Mouse (Mus musculus): Measurements from ENCODE around the gene Plekhg1. TPM values are rescaled to one million over a fixed set of nuclear protein-coding genes. Genes with fewer than 3 reads are reported as not detected.

The Plekhg1 gene
- polyA plus RNA-seq, 1 experiment from 2014 or later = 16.4 TPM

DNA sequence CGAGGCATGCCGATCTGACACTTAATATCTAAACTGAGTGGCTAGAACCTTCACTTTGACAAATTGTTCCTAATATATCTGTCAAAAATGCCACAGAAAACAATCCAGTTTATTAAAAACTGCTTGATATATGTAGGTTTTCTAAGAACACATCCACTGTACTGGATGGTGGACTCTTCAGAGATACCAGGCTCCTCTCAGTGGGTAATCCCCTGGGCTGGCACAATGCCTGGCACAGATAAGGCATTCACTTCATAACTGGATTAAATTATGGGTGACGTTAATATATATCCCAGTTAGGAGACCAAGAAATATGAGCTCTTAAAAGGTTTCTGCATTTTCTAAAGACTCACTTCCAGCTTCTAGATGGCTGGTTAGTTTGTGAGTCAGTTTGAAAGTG lies 53.7 kb downstream of the Plekhg1 start:
- Histone ChIP-seq H3K9me3 (ENCODE audit: control insufficient read depth, low read depth, low read length) (no peaks in the 10 kb centered on the region), H3K4me1 (ENCODE audit: control insufficient read depth, insufficient read depth, low read length) (no peaks in the 10 kb centered on the region), H3K4me3 (ENCODE audit: low read depth, low read length) (no peak overlapping the region), H3K36me3 (ENCODE audit: control insufficient read depth, insufficient read depth, low read length) (no peaks in the 10 kb centered on the region), H3K9ac (replicated peaks; ENCODE audit: low read depth, low read length) (no peak overlapping the region), H3K27ac (ENCODE audit: low read length) (no peak overlapping the region), H3K4me2 (replicated peaks; ENCODE audit: low read depth, low read length) (no peak overlapping the region), H3K27me3 (ENCODE audit: control insufficient read depth, insufficient read depth, low read length) (no peaks in the 10 kb centered on the region)
- ATAC-seq (ENCODE audit: insufficient number of reproducible peaks, insufficient read depth, low FRiP score, low read depth) = no peak; the same call in 1 of the 2 replicates
- 47% methylated on average over 3 of the region's 3 CpGs for WGBS

GRCm38 (mm10) chr10:3799455-3799854 lies 59.3 kb downstream of the Plekhg1 start:
- H3K27ac ChIP-seq (ENCODE audit: low read length) = no peak overlapping the region
- ATAC-seq (ENCODE audit: insufficient number of reproducible peaks, insufficient read depth, low FRiP score, low read depth) = no peak
- no peak overlapping the region for H3K4me3 ChIP-seq (ENCODE audit: low read depth, low read length)
- no peaks in the 10 kb centered on the region for H3K4me1 ChIP-seq (ENCODE audit: control insufficient read depth, insufficient read depth, low read length)
- no peak overlapping the region for H3K9ac ChIP-seq (replicated peaks; ENCODE audit: low read depth, low read length)
- H3K27me3 ChIP-seq (ENCODE audit: control insufficient read depth, insufficient read depth, low read length) = no peaks in the 10 kb centered on the region
- no peaks in the 10 kb centered on the region for H3K9me3 ChIP-seq (ENCODE audit: control insufficient read depth, low read depth, low read length)
- no peak overlapping the region for H3K4me2 ChIP-seq (replicated peaks; ENCODE audit: low read depth, low read length)
- H3K36me3 ChIP-seq (ENCODE audit: control insufficient read depth, insufficient read depth, low read length) = no peaks in the 10 kb centered on the region

- Histone ChIP-seq H3K4me3 (ENCODE audit: low read depth, low read length) (no peak overlapping the region), H3K36me3 (ENCODE audit: control insufficient read depth, insufficient read depth, low read length) (no peaks in the 10 kb centered on the region), H3K9ac (replicated peaks; ENCODE audit: low read depth, low read length) (no peak overlapping the region), H3K27me3 (ENCODE audit: control insufficient read depth, insufficient read depth, low read length) (no peaks in the 10 kb centered on the region), H3K27ac (ENCODE audit: low read length) (no peak overlapping the region), H3K9me3 (ENCODE audit: control insufficient read depth, low read depth, low read length) (no peaks in the 10 kb centered on the region), H3K4me1 (ENCODE audit: control insufficient read depth, insufficient read depth, low read length) (no peaks in the 10 kb centered on the region), H3K4me2 (replicated peaks; ENCODE audit: low read depth, low read length) (no peak overlapping the region)
- WGBS = 76% methylated on average over 6 of the region's 6 CpGs
- ATAC-seq (ENCODE audit: insufficient number of reproducible peaks, insufficient read depth, low FRiP score, low read depth) = no peak
Measured at GRCm38 (mm10) chr10:3801254-3801653, 61.1 kb downstream of the Plekhg1 start.

DNA sequence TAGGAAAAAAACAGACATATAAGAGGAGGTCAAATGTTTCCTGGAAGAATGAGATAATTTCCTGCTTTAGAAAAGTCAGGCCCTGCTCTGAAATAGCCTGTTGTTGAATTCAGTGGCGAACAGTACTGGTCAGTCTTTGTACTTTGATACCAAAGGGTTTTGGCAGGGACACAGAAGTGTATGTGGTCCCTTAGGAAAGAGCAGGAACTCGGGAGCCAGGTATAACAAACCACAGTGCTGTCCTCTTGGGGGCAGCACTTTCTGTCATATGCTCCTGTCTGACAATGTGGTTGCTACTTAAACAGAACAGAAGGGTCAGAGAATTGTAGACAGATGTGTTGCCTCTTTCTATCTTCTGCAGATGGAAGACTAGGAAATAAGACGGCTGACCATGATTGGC lies 65.2 kb downstream of the Plekhg1 start:
- Histone ChIP-seq H3K36me3 (ENCODE audit: control insufficient read depth, insufficient read depth, low read length) (no peaks in the 10 kb centered on the region), H3K9ac (replicated peaks; ENCODE audit: low read depth, low read length) (no peak overlapping the region), H3K27me3 (ENCODE audit: control insufficient read depth, insufficient read depth, low read length) (no peaks in the 10 kb centered on the region), H3K4me2 (replicated peaks; ENCODE audit: low read depth, low read length) (no peak overlapping the region), H3K27ac (ENCODE audit: low read length) (no peak overlapping the region), H3K4me3 (ENCODE audit: low read depth, low read length) (no peak overlapping the region), H3K4me1 (ENCODE audit: control insufficient read depth, insufficient read depth, low read length) (no peaks in the 10 kb centered on the region), H3K9me3 (ENCODE audit: control insufficient read depth, low read depth, low read length) (no peaks in the 10 kb centered on the region)
- ATAC-seq (ENCODE audit: insufficient number of reproducible peaks, insufficient read depth, low FRiP score, low read depth) = no peak
- 46% methylated on average over 3 of the region's 3 CpGs for WGBS

DNA sequence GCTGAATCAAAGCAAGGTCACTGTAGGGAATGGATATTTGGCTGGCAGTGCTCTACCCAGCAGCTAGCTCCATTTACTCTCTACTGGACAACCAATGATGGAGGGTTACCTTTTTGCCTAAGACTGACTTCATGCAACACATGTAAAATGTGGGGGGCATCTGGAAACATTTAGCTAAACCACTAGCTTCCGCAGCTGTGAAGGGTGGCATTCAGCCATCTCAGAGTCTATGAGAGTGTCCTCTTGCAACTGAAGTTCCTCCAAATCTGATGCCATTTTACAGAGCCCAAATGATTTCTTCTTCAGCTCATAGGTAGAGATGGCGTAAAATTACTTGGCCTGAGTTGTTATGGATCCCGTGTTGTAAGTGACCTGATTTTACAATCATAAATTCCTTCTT lies 67.8 kb downstream of the Plekhg1 start:
- Histone ChIP-seq H3K36me3 (ENCODE audit: control insufficient read depth, insufficient read depth, low read length) (no peaks in the 10 kb centered on the region), H3K4me2 (replicated peaks; ENCODE audit: low read depth, low read length) (no peak overlapping the region), H3K4me3 (ENCODE audit: low read depth, low read length) (no peak overlapping the region), H3K9ac (replicated peaks; ENCODE audit: low read depth, low read length) (no peak overlapping the region), H3K4me1 (ENCODE audit: control insufficient read depth, insufficient read depth, low read length) (peaks cover 7% of the 10 kb centered on the region; the same call in 1 of the 2 replicates), H3K9me3 (ENCODE audit: control insufficient read depth, low read depth, low read length) (no peaks in the 10 kb centered on the region), H3K27me3 (ENCODE audit: control insufficient read depth, insufficient read depth, low read length) (no peaks in the 10 kb centered on the region), H3K27ac (ENCODE audit: low read length) (no peak overlapping the region)
- WGBS = 92% methylated on average over 3 of the region's 3 CpGs
- no peak for ATAC-seq (ENCODE audit: insufficient number of reproducible peaks, insufficient read depth, low FRiP score, low read depth)

DNA sequence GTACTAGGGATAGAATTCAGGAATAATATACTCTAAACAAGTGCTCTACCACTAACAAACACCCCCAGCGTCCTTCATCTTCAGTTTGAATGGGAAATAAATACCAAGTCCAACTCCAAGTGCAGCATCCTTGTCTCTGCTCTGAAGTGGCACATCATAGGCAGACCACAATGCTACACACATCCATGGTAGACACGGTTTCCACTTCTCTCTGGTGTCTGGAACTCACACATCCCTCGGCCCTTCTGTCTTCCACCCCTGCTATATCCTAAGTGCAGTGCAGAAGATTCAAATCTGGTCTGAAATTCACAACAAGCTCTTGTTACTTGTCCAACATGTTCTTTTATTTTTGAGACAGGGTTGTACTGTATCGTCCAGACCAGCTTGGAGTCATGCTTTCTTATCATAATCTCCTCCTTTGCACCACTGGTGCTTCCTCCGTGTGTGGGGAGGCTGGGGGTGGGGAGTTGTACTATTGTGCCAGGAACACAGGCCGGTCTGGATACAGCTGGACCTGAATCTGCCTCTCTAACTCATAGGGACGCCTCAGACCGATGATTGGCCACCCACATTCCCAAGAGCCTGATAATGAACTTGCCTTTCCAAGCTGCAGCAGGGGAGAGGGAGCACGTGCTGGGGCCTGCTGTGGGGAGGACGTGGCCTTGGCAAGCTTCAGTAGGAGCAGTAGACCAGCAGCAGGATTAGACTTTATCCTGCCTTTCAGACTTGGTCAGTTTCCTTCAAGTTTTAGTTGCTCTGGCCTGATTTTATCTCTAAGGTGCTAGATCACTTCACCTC lies 70.5 kb downstream of the Plekhg1 start:
- Histone ChIP-seq H3K27ac (ENCODE audit: low read length) (no peak overlapping the region), H3K27me3 (ENCODE audit: control insufficient read depth, insufficient read depth, low read length) (no peaks in the 10 kb centered on the region), H3K36me3 (ENCODE audit: control insufficient read depth, insufficient read depth, low read length) (no peaks in the 10 kb centered on the region), H3K4me2 (replicated peaks; ENCODE audit: low read depth, low read length) (no peak overlapping the region), H3K9ac (replicated peaks; ENCODE audit: low read depth, low read length) (no peak overlapping the region), H3K9me3 (ENCODE audit: control insufficient read depth, low read depth, low read length) (no peaks in the 10 kb centered on the region), H3K4me1 (ENCODE audit: control insufficient read depth, insufficient read depth, low read length) (peaks cover 7% of the 10 kb centered on the region; the same call in 1 of the 2 replicates), H3K4me3 (ENCODE audit: low read depth, low read length) (no peak overlapping the region)
- 0 out of 2 replicates have a peak, but pooled peaks have one; percentile 67 for ATAC-seq (ENCODE audit: insufficient number of reproducible peaks, insufficient read depth, low FRiP score, low read depth)
- 51% methylated on average over 10 of the region's 10 CpGs for WGBS

GRCm38 (mm10) chr10:3818940-3819701 lies 79.0 kb downstream of the Plekhg1 start:
- Histone ChIP-seq H3K4me3 (ENCODE audit: low read depth, low read length) (no peak overlapping the region), H3K27me3 (ENCODE audit: control insufficient read depth, insufficient read depth, low read length) (no peaks in the 10 kb centered on the region), H3K4me2 (replicated peaks; ENCODE audit: low read depth, low read length) (no peak overlapping the region), H3K4me1 (ENCODE audit: control insufficient read depth, insufficient read depth, low read length) (no peaks in the 10 kb centered on the region), H3K9me3 (ENCODE audit: control insufficient read depth, low read depth, low read length) (no peaks in the 10 kb centered on the region), H3K9ac (replicated peaks; ENCODE audit: low read depth, low read length) (no peak overlapping the region), H3K36me3 (ENCODE audit: control insufficient read depth, insufficient read depth, low read length) (no peaks in the 10 kb centered on the region), H3K27ac (ENCODE audit: low read length) (no peak overlapping the region)
- ATAC-seq (ENCODE audit: insufficient number of reproducible peaks, insufficient read depth, low FRiP score, low read depth) = no peak
- 78% methylated on average over 5 of the region's 5 CpGs for WGBS

- H3K27ac ChIP-seq (ENCODE audit: low read length) = no peak overlapping the region
- no peaks in the 10 kb centered on the region for H3K36me3 ChIP-seq (ENCODE audit: control insufficient read depth, insufficient read depth, low read length)
- H3K4me3 ChIP-seq (ENCODE audit: low read depth, low read length) = no peak overlapping the region
- no peak overlapping the region for H3K9ac ChIP-seq (replicated peaks; ENCODE audit: low read depth, low read length)
- no peak for ATAC-seq (ENCODE audit: insufficient number of reproducible peaks, insufficient read depth, low FRiP score, low read depth)
- H3K4me1 ChIP-seq (ENCODE audit: control insufficient read depth, insufficient read depth, low read length) = no peaks in the 10 kb centered on the region
- H3K4me2 ChIP-seq (replicated peaks; ENCODE audit: low read depth, low read length) = no peak overlapping the region
- 42% methylated on average over 6 of the region's 6 CpGs for WGBS
- no peaks in the 10 kb centered on the region for H3K9me3 ChIP-seq (ENCODE audit: control insufficient read depth, low read depth, low read length)
- no peaks in the 10 kb centered on the region for H3K27me3 ChIP-seq (ENCODE audit: control insufficient read depth, insufficient read depth, low read length)
Measured at GRCm38 (mm10) chr10:3823826-3824225, 83.7 kb downstream of the Plekhg1 start.
